Mouse (Mus musculus) liver, embryonic 13.5 days (tissue): Measurements from ENCODE around the gene Asxl2. TPM values are rescaled to one million over a fixed set of nuclear protein-coding genes. Genes with fewer than 3 reads are reported as not detected.
"Not testable (repeated sequence)": the region's sequence is repeated elsewhere in the genome, so short reads cannot be mapped to it uniquely, and the experiment has no call there.

Source experiments
- ATAC-seq: fragments of 200-750 bp; cut with Nextera tagmentation; 2 replicates; pipeline ENCODE4 v1.8.0; 2017; ENCODE audit warnings: low read depth, mild to moderate bottlenecking, moderate number of reproducible peaks, moderate library complexity
- DNase-seq: peaks from one replicate; pipeline ENCODE4 v3.0.0; 2022
- H3K27ac ChIP-seq: fragments of 300-500 bp; sonication (generic); 2 replicates; pipeline ENCODE4 v1.5.1; 2015; ENCODE audit warnings: moderate library complexity, mild to moderate bottlenecking, inconsistent platforms
- H3K27me3 ChIP-seq: fragments of 300-500 bp; sonication (generic); 2 replicates; pipeline ENCODE4 v1.6.1; 2015; ENCODE audit warnings: mild to moderate bottlenecking, inconsistent platforms
- H3K36me3 ChIP-seq: fragments of 300-500 bp; sonication (generic); 2 replicates; pipeline ENCODE4 v1.6.1; 2015; ENCODE audit warnings: mild to moderate bottlenecking, inconsistent platforms
- H3K4me1 ChIP-seq: fragments of 300-500 bp; sonication (generic); replicated peaks from 2 replicates; pipeline ENCODE4 v1.6.1; 2015; ENCODE audit warnings: inconsistent platforms
- H3K4me2 ChIP-seq: fragments of 300-500 bp; sonication (generic); 2 replicates; pipeline ENCODE4 v1.6.1; 2015; ENCODE audit warnings: inconsistent platforms, mild to moderate bottlenecking, moderate library complexity
- H3K4me3 ChIP-seq: fragments of 300-500 bp; sonication (generic); replicated peaks from 2 replicates; pipeline ENCODE4 v1.5.1; 2015; ENCODE audit warnings: mild to moderate bottlenecking, inconsistent platforms
- H3K9ac ChIP-seq: fragments of 300-500 bp; sonication (generic); 2 replicates; pipeline ENCODE4 v1.6.1; 2015; ENCODE audit warnings: mild to moderate bottlenecking, inconsistent platforms
- H3K9me3 ChIP-seq: fragments of 300-500 bp; sonication (generic); replicated peaks from 2 replicates; pipeline ENCODE4 v1.6.1; 2016; ENCODE audit warnings: inconsistent platforms
- WGBS: fragments of 180-500 bp; shearing (Covaris S2); methylation state at CpG from one replicate; pipeline ENCODE4 v1.1.7; 2015; ENCODE audit not compliant: insufficient replicate concordance; 5-methylcytosine and 5-hydroxymethylcytosine counted together
- polyA plus RNA-seq: library from polyadenylated mRNA; unstranded; fragments of >200 nt; fragmentation: Nextera tagmentation; extraction: Ambion mirVana; gene quantifications from 2 replicates; pipeline ENCODE4 v1.2.1, GENCODE M21; 2015

Asxl2 gene
- polyA plus RNA-seq, 1 experiment from 2014 or later, result 9.6 TPM

GRCm38 (mm10) chr12:3396931-3397330 is 29.7 kb upstream of the Asxl2 start:
- Histone ChIP-seq H3K9ac (no peak overlapping the region), H3K4me1 (no peaks in the 10 kb centered on the region), H3K9me3 (no peaks in the 10 kb centered on the region), H3K4me2 (no peak overlapping the region), H3K4me3 (no peak overlapping the region), H3K27me3 (no peaks in the 10 kb centered on the region), H3K36me3 (no peaks in the 10 kb centered on the region), H3K27ac (no peak overlapping the region)
- DNase-seq (no peak), ATAC-seq (no peak)
- WGBS, result 71% methylated on average over 8 of the region's 8 CpGs

- H3K4me1 ChIP-seq, H3K4me2 ChIP-seq, H3K9ac ChIP-seq, DNase-seq, H3K27ac ChIP-seq, H3K27me3 ChIP-seq, H3K4me3 ChIP-seq, H3K9me3 ChIP-seq, ATAC-seq: not testable (repeated sequence)
- WGBS, result 86% methylated on average over 3 of the region's 3 CpGs
- peaks cover 27% of the 10 kb centered on the region for H3K36me3 ChIP-seq
Measured at GRCm38 (mm10) chr12:3405662-3406061, 21.0 kb upstream of the Asxl2 start.

- WGBS, result 92% methylated on average over 6 of the region's 6 CpGs
- DNase-seq (no peak), ATAC-seq (no peak)
- Histone ChIP-seq H3K27ac (no peak overlapping the region), H3K9ac (no peak overlapping the region), H3K4me2 (no peak overlapping the region), H3K9me3 (no peaks in the 10 kb centered on the region), H3K4me1 (no peaks in the 10 kb centered on the region), H3K27me3 (no peaks in the 10 kb centered on the region), H3K36me3 (peaks cover 27% of the 10 kb centered on the region), H3K4me3 (no peak overlapping the region)
Measured at GRCm38 (mm10) chr12:3406585-3406984, 20.1 kb upstream of the Asxl2 start.

- DNase-seq, result no peak
- Histone ChIP-seq H3K27me3 (no peaks in the 10 kb centered on the region), H3K4me1 (no peaks in the 10 kb centered on the region), H3K4me2 (no peak overlapping the region), H3K4me3 (no peak overlapping the region), H3K9ac (no peak overlapping the region), H3K27ac (no peak overlapping the region), H3K36me3 (peaks cover 43% of the 10 kb centered on the region), H3K9me3 (no peaks in the 10 kb centered on the region)
- WGBS, result 77% methylated on average over 4 of the region's 4 CpGs
- no peak for ATAC-seq
Measured at GRCm38 (mm10) chr12:3414956-3415355, 11.7 kb upstream of the Asxl2 start.

GRCm38 (mm10) chr12:3418761-3419160 is 7.9 kb upstream of the Asxl2 start:
- no peak overlapping the region for H3K4me2 ChIP-seq
- WGBS, result 70% methylated on average over 3 of the region's 3 CpGs
- no peak for DNase-seq
- H3K4me3 ChIP-seq, result no peak overlapping the region
- H3K9me3 ChIP-seq, result no peaks in the 10 kb centered on the region
- H3K4me1 ChIP-seq, result no peaks in the 10 kb centered on the region
- ATAC-seq, result no peak
- no peak overlapping the region for H3K9ac ChIP-seq
- H3K27me3 ChIP-seq, result no peaks in the 10 kb centered on the region
- H3K27ac ChIP-seq, result no peak overlapping the region
- H3K36me3 ChIP-seq, result peaks cover 55% of the 10 kb centered on the region

GRCm38 (mm10) chr12:3420519-3420918 is 6.1 kb upstream of the Asxl2 start:
- WGBS, result 49% methylated on average over 2 of the region's 2 CpGs
- Histone ChIP-seq H3K9me3 (no peaks in the 10 kb centered on the region), H3K27me3 (no peaks in the 10 kb centered on the region), H3K4me1 (peaks cover 16% of the 10 kb centered on the region), H3K27ac (no peak overlapping the region), H3K4me3 (no peak overlapping the region), H3K9ac (no peak overlapping the region), H3K36me3 (peaks cover 42% of the 10 kb centered on the region), H3K4me2 (no peak overlapping the region)
- ATAC-seq (no peak), DNase-seq (no peak)

GRCm38 (mm10) chr12:3422786-3423185 is 3.9 kb upstream of the Asxl2 start:
- no peak overlapping the region for H3K9ac ChIP-seq
- H3K9me3 ChIP-seq, result no peaks in the 10 kb centered on the region
- no peak overlapping the region for H3K4me3 ChIP-seq
- H3K27ac ChIP-seq, result no peak overlapping the region
- H3K27me3 ChIP-seq, result no peaks in the 10 kb centered on the region
- no peak for ATAC-seq
- H3K4me2 ChIP-seq, result no peak overlapping the region
- 65% methylated on average over 1 of the region's 1 CpGs for WGBS
- DNase-seq, result no peak
- H3K4me1 ChIP-seq, result peaks cover 18% of the 10 kb centered on the region
- H3K36me3 ChIP-seq, result peaks cover 26% of the 10 kb centered on the region

- peaks cover 28% of the 10 kb centered on the region for H3K4me1 ChIP-seq
Measured at GRCm38 (mm10) chr12:3424179-3424578, 2.5 kb upstream of the Asxl2 start.

GRCm38 (mm10) chr12:3425375-3426341 is 999 bp upstream of the Asxl2 start:
- Histone ChIP-seq H3K4me3 (peak overlapping the region; percentile 94), H3K9ac (peak overlapping the region; percentile 71), H3K27ac (peak overlapping the region; percentile 98), H3K4me1 (peaks cover 41% of the 10 kb centered on the region), H3K36me3 (peaks cover 15% of the 10 kb centered on the region), H3K4me2 (peak overlapping the region; percentile 84), H3K27me3 (no peaks in the 10 kb centered on the region), H3K9me3 (no peaks in the 10 kb centered on the region)
- WGBS, result 25% methylated on average over 15 of the region's 15 CpGs
- DNase-seq (no peak), ATAC-seq (no peak)

More at GRCm38 (mm10) chr12:3424179-3424578, 2.5 kb upstream of the Asxl2 start:
- Histone ChIP-seq H3K9me3 (no peaks in the 10 kb centered on the region), H3K36me3 (peaks cover 20% of the 10 kb centered on the region), H3K4me2 (peak overlapping the region; percentile 84), H3K27me3 (no peaks in the 10 kb centered on the region), H3K9ac (peak overlapping the region; percentile 71), H3K4me3 (no peak overlapping the region), H3K27ac (0 out of 2 replicates have a peak overlapping the region, but pooled peaks have one; percentile 98)
- no peak for ATAC-seq
- no peak for DNase-seq
- 62% methylated on average over 2 of the region's 2 CpGs for whole genome bisulfite sequencing

- Histone ChIP-seq H3K4me3 (peak overlapping the region; percentile 94), H3K9ac (peak overlapping the region; percentile 98), H3K27ac (peak overlapping the region; percentile 98), H3K9me3 (no peaks in the 10 kb centered on the region), H3K27me3 (no peaks in the 10 kb centered on the region), H3K4me1 (peaks cover 52% of the 10 kb centered on the region), H3K4me2 (peak overlapping the region; percentile 84), H3K36me3 (peaks cover 16% of the 10 kb centered on the region)
- WGBS, result under 1% methylated on average over 64 of the region's 65 CpGs
- peak; percentile 84 for DNase-seq
- ATAC-seq, result peak; percentile 62
Measured at GRCm38 (mm10) chr12:3427067-3427889, 621 bp downstream of the Asxl2 start.
